In genomic region chr2:6220141-6220805, GRCm38 (mm10) we compare ENCODE assay signal across 9 mouse cellular contexts. TPM values are rescaled to one million over a fixed set of nuclear protein-coding genes. Genes with fewer than 3 reads are reported as not detected.
A peak's percentile ranks its signal among the peaks of the same experiment; 100 is the strongest.
DNase-seq lines count a peak whose midpoint lies in the region; ATAC-seq and TF ChIP-seq lines count a peak whose summit lies in the region.
"Had no signal": no experiment of that assay in that cellular context is flagged by ENCODE, and none has a peak within 500 bp of the region (broad histone marks: within the 10 kb centered on the region; RNA-seq: fewer than 3 reads in every experiment).

No protein-coding gene starts in this region.

- H3K36me3 ChIP-seq in liver, postnatal 0 days (replicated peaks; ENCODE audit: insufficient read depth, low read length), result no peaks in the 10 kb centered on the region
- H3K36me3 ChIP-seq in neural tube, embryonic 14.5 days (ENCODE audit: control insufficient read depth, insufficient read depth, low read length), result no peaks in the 10 kb centered on the region

- TF ChIP-seq POLR2A in bone marrow, adult 2 months (IDR thresholded peaks at IDR 0.05; ENCODE audit: borderline replicate concordance, control insufficient read depth, low read depth, low read length), result no peak

- peak; percentile 89 for DNase-seq in CD4-positive, CD25-positive, alpha-beta regulatory T cell, adult 2 months (ENCODE audit: low read depth, low spot score)
- peak; percentile 77 to 86 for DNase-seq in heart, postnatal 14 days
- peak; percentile 56 for DNase-seq in large intestine, adult 2 months (ENCODE audit: low read depth, low spot score)
- peak; percentile 79 for DNase-seq in liver, postnatal 0 days
- peak; percentile 16 to 47 for DNase-seq in thymus, adult 18-20 months

- H3K27me3 ChIP-seq in liver, postnatal 0 days (ENCODE audit: insufficient read depth, low read length), result no peaks in the 10 kb centered on the region
- H3K27me3 ChIP-seq in neural tube, embryonic 14.5 days (ENCODE audit: control insufficient read depth, insufficient read depth, low read length), result no peaks in the 10 kb centered on the region

- peak; percentile 81; the same call in 1 of the 2 replicates for ATAC-seq in erythroblast, adult 5-6 weeks (replicated peaks; ENCODE audit: low FRiP score, poor library complexity, severe bottlenecking)
- peak; percentile 75 for ATAC-seq in liver, postnatal 0 days
- ATAC-seq in neural tube, embryonic 14.5 days (ENCODE audit: low read depth), result peak; percentile 87

- H3K9ac ChIP-seq in liver, postnatal 0 days (replicated peaks), result no peak overlapping the region
- H3K9ac ChIP-seq in neural tube, embryonic 14.5 days (replicated peaks; ENCODE audit: low read depth, low read length), result no peak overlapping the region

- H3K9me3 ChIP-seq in liver, postnatal 0 days (ENCODE audit: low read length), result no peaks in the 10 kb centered on the region; the same call in 1 of the 2 replicates
- H3K9me3 ChIP-seq in neural tube, embryonic 14.5 days (ENCODE audit: control insufficient read depth, low read length), result no peaks in the 10 kb centered on the region

- no peak overlapping the region for H3K27ac ChIP-seq in bone marrow, adult 2 months (ENCODE audit: control insufficient read depth, insufficient read depth, low read depth, low read length, poor library complexity)
- H3K27ac ChIP-seq in liver, postnatal 0 days (ENCODE audit: low read depth), result no peak overlapping the region
- H3K27ac ChIP-seq in neural tube, embryonic 14.5 days (ENCODE audit: low read depth, low read length), result no peak overlapping the region

- WGBS in bone marrow, adult 2 months, result 5% methylated on average over 4 of the region's 4 CpGs
- WGBS in large intestine, adult 2 months, result 4% methylated on average over 4 of the region's 4 CpGs
- 11% methylated on average over 4 of the region's 4 CpGs for WGBS in liver, postnatal 0 days (ENCODE audit: insufficient replicate concordance)
- WGBS in neural tube, embryonic 14.5 days, result 10% methylated on average over 4 of the region's 4 CpGs

- H3K4me3 ChIP-seq in bone marrow, adult 2 months (replicated peaks; ENCODE audit: control insufficient read depth, low read depth, low read length), result no peak overlapping the region
- no peak overlapping the region for H3K4me3 ChIP-seq in liver, postnatal 0 days (ENCODE audit: low read depth, low read length)
- no peak overlapping the region for H3K4me3 ChIP-seq in neural tube, embryonic 14.5 days (ENCODE audit: low read depth, low read length)
- H3K4me3 ChIP-seq: erythroblast, embryonic 14.5 days had no signal

- H3K4me2 ChIP-seq in liver, postnatal 0 days (ENCODE audit: low read depth, low read length), result no peak overlapping the region
- no peak overlapping the region for H3K4me2 ChIP-seq in neural tube, embryonic 14.5 days (ENCODE audit: low read depth, low read length)

- peak; percentile 17; the same call in 1 of the 2 replicates for TF ChIP-seq EP300 in liver, postnatal 0 days (IDR thresholded peaks at IDR 0.05; ENCODE audit: low read depth)

- intact Hi-C loops in heart, postnatal 14 days (cut with DNase I), result loop anchor here (1.0 to 2.0 kb wide), 3 partner anchors 27 to 185 kb away; partner anchors contain the start of gene Usp6nl

- peak; percentile 42 for TF ChIP-seq CTCF in bone marrow, adult 2 months (IDR thresholded peaks at IDR 0.05; ENCODE audit: control insufficient read depth, insufficient read depth, low read length)
- peak; percentile 97 for TF ChIP-seq CTCF in liver, postnatal 0 days (IDR thresholded peaks at IDR 0.05; ENCODE audit: low read depth)

- no peaks in the 10 kb centered on the region for H3K4me1 ChIP-seq in bone marrow, adult 2 months (ENCODE audit: control insufficient read depth, insufficient read depth, low read length)
- H3K4me1 ChIP-seq in liver, postnatal 0 days (ENCODE audit: insufficient read depth), result no peaks in the 10 kb centered on the region
- no peaks in the 10 kb centered on the region for H3K4me1 ChIP-seq in neural tube, embryonic 14.5 days (ENCODE audit: control insufficient read depth, insufficient read depth, low read length)

RNA-seq across cellular contexts. Expression of gene Echdc3, which starts 7.4 kb away (rescaled TPM):
- not detected in 2 replicates for polyA plus RNA-seq in bone marrow, adult 2 months (2011; ENCODE audit: insufficient read depth, insufficient read length, low replicate concordance, missing spikeins)
- total RNA-seq in erythroblast, adult 5-6 weeks (2015; ENCODE audit: low replicate concordance), result not detected in 2 replicates
- 1.1 and 1.8 TPM in 2 replicates for total RNA-seq in erythroblast, adult 5-6 weeks (2017; ENCODE audit: low replicate concordance)
- total RNA-seq in heart, postnatal 14 days (2021), result 10 to 100 TPM; 16.3 to 17.0 TPM
- polyA plus RNA-seq in large intestine, adult 2 months (2012; rRNA removed), result 1.7 and 2.3 TPM in 2 replicates
- 30.3 and 33.0 TPM in 2 replicates for polyA plus RNA-seq in liver, postnatal 0 days (2015; fragmentation: Nextera tagmentation; extraction: Ambion mirVana)
- polyA plus RNA-seq in neural tube, embryonic 14.5 days (2014; fragmentation: Nextera tagmentation; extraction: Ambion mirVana), result 0.39 and 0.80 TPM in 2 replicates

Comparison
In these comparisons a context has a peak if more than half of its experiments do, and no peak if none do; other contexts are left out.
1. DNase-seq: peak in every context shown above with its lines; median percentile 89 in CD4-positive, CD25-positive, alpha-beta regulatory T cell, adult 2 months; 82 in heart, postnatal 14 days; 79 in liver, postnatal 0 days; 56 in large intestine, adult 2 months; 32 in thymus, adult 18-20 months.